Mouse (Mus musculus) CD4-positive, CD25-positive, alpha-beta regulatory T cell, adult 4 months (primary cell): ENCODE results near the gene Slc1a2. TPM values are rescaled to one million over a fixed set of nuclear protein-coding genes. Genes with fewer than 3 reads are reported as not detected.

Experiments used
- ATAC-seq: one replicate; pipeline ENCODE4 v1.8.0; 2017
- polyA plus RNA-seq, 2 experiments: library from polyadenylated mRNA; unstranded; fragments of 100-300 nt; shearing (Covaris generic); gene quantifications; one replicate each; pipeline ENCODE4 v1.2.1; 2017

The Slc1a2 gene
- polyA plus RNA-seq, 2 experiments from 2014 or later: 0.09 TPM; not detected in 1

GRCm38 (mm10) chr2:102827841-102828240 is 169.4 kb downstream of the Slc1a2 start:
- no peak for ATAC-seq

DNA sequence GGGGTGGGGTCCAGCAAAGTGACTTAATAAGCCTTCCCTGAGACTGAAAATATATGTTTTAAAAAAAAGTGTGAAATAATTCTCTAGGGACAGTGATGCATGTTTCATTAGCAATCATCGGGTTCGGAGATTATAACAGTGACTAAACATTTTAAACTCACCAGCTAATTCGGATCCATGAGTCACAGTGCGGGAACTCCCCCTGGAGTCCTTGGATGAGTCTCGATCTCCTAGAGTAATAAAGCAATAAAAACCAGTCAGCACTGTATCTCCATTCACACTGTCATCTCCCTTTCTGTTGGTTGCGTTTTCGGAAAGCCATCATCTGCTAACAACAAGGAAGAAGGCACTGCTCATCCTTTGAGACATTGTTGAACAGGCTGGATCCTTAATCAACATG is 169.9 kb downstream of the Slc1a2 start:
- no peak for ATAC-seq

- ATAC-seq: peak; percentile 67
Measured at GRCm38 (mm10) chr2:102829201-102829600, 170.7 kb downstream of the Slc1a2 start.

DNA sequence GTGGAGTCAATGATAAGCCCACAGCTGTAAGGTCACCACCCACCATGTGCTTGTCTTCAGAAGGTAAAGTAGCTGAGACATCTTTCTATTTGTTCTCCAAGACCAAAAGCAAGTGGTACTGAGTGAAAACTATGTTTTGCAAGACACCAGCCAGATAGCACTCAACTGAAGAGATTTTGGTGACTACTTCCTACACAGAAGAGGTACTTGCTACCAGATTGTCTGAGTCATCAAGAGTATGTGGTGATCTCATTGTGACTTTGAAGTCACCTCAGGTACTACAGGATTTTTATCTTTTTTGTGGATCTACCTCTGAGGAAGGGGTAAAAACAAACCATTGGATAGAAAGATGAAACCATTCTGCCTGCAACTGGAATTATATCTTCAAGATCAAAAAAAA is 173.1 kb downstream of the Slc1a2 start:
- peak; percentile 69 for ATAC-seq

GRCm38 (mm10) chr2:102838179-102838578 is 179.7 kb downstream of the Slc1a2 start:
- ATAC-seq: no peak

Other genes with a start within 250 kb of the Slc1a2 start
- not detected for gene Fjx1, start 206.2 kb upstream of the Slc1a2 start, polyA plus RNA-seq
- not detected for gene Pamr1, start 108.6 kb upstream of the Slc1a2 start, polyA plus RNA-seq
- gene Cd44, start 243.0 kb downstream of the Slc1a2 start, polyA plus RNA-seq: 10 to 100 TPM; 77.5 to 92.7 TPM